Mouse (Mus musculus) CH12.LX (cell line): Measurements from ENCODE around the gene Zfp617.

ENCODE experiments used
- BHLHE40 ChIP-seq: IDR thresholded peaks from 2 replicates; pipeline ENCODE4 v1.6.1; 2011; ENCODE audit warnings: mild to moderate bottlenecking, low read depth, low read length, improper control_type of control experiment
- CHD1 ChIP-seq: IDR thresholded peaks from 2 replicates; pipeline ENCODE4 v1.6.1; 2012; ENCODE audit warnings: low read depth, low read length, improper control_type of control experiment, inconsistent platforms
- CTCF ChIP-seq, 2 experiments: IDR thresholded peaks in 1 of 2; conservative IDR thresholded peaks in 1 of 2; 2 replicates each; pipeline ENCODE4 v1.5.1; 2011 to 2012; ENCODE audit warnings: low read depth in 2 of 2, low read length in 2 of 2, improper control_type of control experiment in 1 of 2, inconsistent platforms in 1 of 2, mild to moderate bottlenecking in 1 of 2, moderate library complexity in 1 of 2
- EP300 ChIP-seq: IDR thresholded peaks from 2 replicates; pipeline ENCODE4 v1.6.1; 2011; ENCODE audit warnings: low read length, improper control_type of control experiment
- HCFC1 ChIP-seq: IDR thresholded peaks from 2 replicates; pipeline ENCODE4 v1.6.1; 2012; ENCODE audit warnings: low read depth, mild to moderate bottlenecking, inconsistent platforms, low read length, improper control_type of control experiment
- MAX ChIP-seq: IDR thresholded peaks from 2 replicates; pipeline ENCODE4 v1.6.1; 2011; ENCODE audit warnings: low read length, improper control_type of control experiment
- MAZ ChIP-seq: IDR thresholded peaks from 2 replicates; pipeline ENCODE4 v1.6.1; 2012; ENCODE audit warnings: low read depth, mild to moderate bottlenecking, inconsistent platforms, low read length, improper control_type of control experiment, moderate library complexity
- MYC ChIP-seq: IDR thresholded peaks from 2 replicates; pipeline ENCODE4 v1.6.1; 2011; ENCODE audit warnings: low read depth, mild to moderate bottlenecking, improper control_type of control experiment, low read length
- POLR2A ChIP-seq: IDR thresholded peaks from 2 replicates; pipeline ENCODE4 v1.6.1; 2011; ENCODE audit warnings: low read depth, mild to moderate bottlenecking, improper control_type of control experiment, low read length
- POLR2AphosphoS2 ChIP-seq: IDR thresholded peaks from 2 replicates; pipeline ENCODE4 v1.6.1; 2011; ENCODE audit warnings: low read depth, low read length, improper control_type of control experiment
- RCOR1 ChIP-seq: conservative IDR thresholded peaks from 2 replicates; pipeline ENCODE4 v1.6.1; 2012; ENCODE audit warnings: low read depth, mild to moderate bottlenecking, inconsistent platforms, low read length, improper control_type of control experiment
- ZC3H11A ChIP-seq: IDR thresholded peaks from 2 replicates; pipeline ENCODE4 v1.6.1; 2012; ENCODE audit warnings: low read depth, mild to moderate bottlenecking, inconsistent platforms, low read length, improper control_type of control experiment

GRCm38 (mm10) chr8:71940293-71941208 lies 32.1 kb downstream of the Zfp617 start:
- TF ChIP-seq CTCF (conservative IDR thresholded peaks at IDR 0.05 in 1 of 2, IDR thresholded peaks at IDR 0.05 in 1 of 2; ENCODE audit: low read depth in 2 of 2, low read length in 2 of 2) (no peak), RCOR1 (no peak), POLR2A (peak; percentile 37; the same call in 1 of the 2 replicates), CHD1 (no peak), HCFC1 (no peak), MAZ (no peak), POLR2AphosphoS2 (no peak), MYC (no peak), ZC3H11A (no peak), EP300 (no peak), BHLHE40 (no peak), MAX (no peak)
